12 mouse cellular contexts compared by ENCODE assay signal in the genomic region with DNA sequence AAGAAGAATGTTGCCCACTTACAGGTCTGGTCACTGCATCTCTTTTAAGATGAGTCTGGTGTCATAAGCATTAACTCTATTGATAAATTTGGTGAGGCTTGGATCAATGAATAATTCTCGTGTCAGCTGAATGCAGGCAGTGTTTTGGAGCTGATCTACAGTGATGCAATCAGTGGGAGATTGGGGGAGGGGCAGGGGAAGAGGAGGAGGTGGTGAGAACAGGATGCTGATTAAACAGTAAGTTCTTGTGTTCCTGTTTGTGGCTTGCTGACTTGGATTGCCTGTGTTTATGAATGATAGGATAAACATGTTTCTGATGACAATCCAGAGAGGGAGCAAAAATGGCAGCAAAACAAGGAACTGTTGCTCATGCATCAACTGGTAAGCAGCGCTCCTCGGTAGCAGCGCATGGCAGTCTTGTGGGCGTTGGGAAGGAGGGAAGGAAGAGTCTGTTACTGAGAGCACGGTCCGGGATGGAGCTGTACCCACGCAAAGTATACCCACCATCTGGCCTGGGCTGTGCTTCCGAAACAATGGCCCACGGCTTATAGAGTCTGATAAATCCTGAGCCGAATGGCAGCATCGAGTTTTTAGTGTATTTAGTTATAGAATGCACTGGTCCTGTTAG.
A peak's percentile ranks its signal among the peaks of the same experiment; 100 is the strongest.
DNase-seq lines count a peak whose midpoint lies in the region; ATAC-seq and TF ChIP-seq lines count a peak whose summit lies in the region.
"Had no signal": no experiment of that assay in that cellular context is flagged by ENCODE, and none has a peak within 500 bp of the region (broad histone marks: within the 10 kb centered on the region; RNA-seq: fewer than 3 reads in every experiment).

No protein-coding gene starts in this region.

- WGBS in kidney, adult 2 months, result 83% methylated on average over 12 of the region's 12 CpGs
- WGBS in kidney, embryonic 14.5 days, result 91% methylated on average over 12 of the region's 12 CpGs

- no peak for ATAC-seq in kidney, embryonic 14.5 days (ENCODE audit: low FRiP score, low TSS enrichment)

- no peaks in the 10 kb centered on the region for H3K9me3 ChIP-seq in kidney, embryonic 14.5 days (ENCODE audit: control insufficient read depth, low read length)
- H3K9me3 ChIP-seq: embryonic facial prominence, embryonic 13.5 days; heart, embryonic 10.5 days had no signal

- H3K4me1 ChIP-seq in kidney, adult 2 months (ENCODE audit: control insufficient read depth, insufficient read depth, low read length), result peaks cover 42% of the 10 kb centered on the region
- peaks cover 14% of the 10 kb centered on the region for H3K4me1 ChIP-seq in kidney, embryonic 14.5 days (ENCODE audit: control insufficient read depth, insufficient read depth, low read length)
- H3K4me1 ChIP-seq: embryonic facial prominence, embryonic 13.5 days had no signal

- no peak overlapping the region for H3K4me3 ChIP-seq in kidney, adult 2 months (ENCODE audit: insufficient read depth, low read depth, low read length)
- H3K4me3 ChIP-seq in kidney, embryonic 14.5 days (ENCODE audit: low read length), result no peak overlapping the region
- H3K4me3 ChIP-seq: embryonic facial prominence, embryonic 13.5 days; heart, embryonic 10.5 days had no signal

- intact Hi-C loops in heart, postnatal 14 days (cut with DNase I), result no loop called here

- no peak overlapping the region for H3K9ac ChIP-seq in kidney, embryonic 14.5 days (ENCODE audit: low read depth, low read length)
- H3K9ac ChIP-seq: embryonic facial prominence, embryonic 13.5 days had no signal

- TF ChIP-seq POLR2A in kidney, adult 2 months (IDR thresholded peaks at IDR 0.05; ENCODE audit: low read depth, low read length), result no peak

- no peaks in the 10 kb centered on the region for H3K27me3 ChIP-seq in kidney, adult 2 months (replicated peaks; ENCODE audit: control insufficient read depth, insufficient read depth, low read length)
- H3K27me3 ChIP-seq in kidney, embryonic 14.5 days (ENCODE audit: control insufficient read depth, insufficient read depth, low read length), result no peaks in the 10 kb centered on the region
- H3K27me3 ChIP-seq: embryonic facial prominence, embryonic 13.5 days had no signal

- peaks cover 3% of the 10 kb centered on the region; the same call in 1 of the 2 replicates for H3K36me3 ChIP-seq in kidney, adult 2 months (ENCODE audit: control insufficient read depth, insufficient read depth, low read length)
- no peaks in the 10 kb centered on the region for H3K36me3 ChIP-seq in kidney, embryonic 14.5 days (ENCODE audit: control insufficient read depth, insufficient read depth, low read length)
- H3K36me3 ChIP-seq: embryonic facial prominence, embryonic 13.5 days; heart, embryonic 10.5 days had no signal

- H3K27ac ChIP-seq in kidney, adult 2 months (ENCODE audit: insufficient read depth, low read depth, low read length), result peak overlapping the region; percentile 6
- H3K27ac ChIP-seq in kidney, embryonic 14.5 days (ENCODE audit: low read depth, low read length), result no peak overlapping the region
- H3K27ac ChIP-seq: embryonic facial prominence, embryonic 13.5 days; heart, embryonic 10.5 days had no signal

- no peak overlapping the region for H3K4me2 ChIP-seq in kidney, embryonic 14.5 days (replicated peaks; ENCODE audit: low read depth, low read length)
- H3K4me2 ChIP-seq: embryonic facial prominence, embryonic 13.5 days; midbrain, embryonic 11.5 days had no signal

- TF ChIP-seq CTCF in kidney, adult 2 months (conservative IDR thresholded peaks at IDR 0.05; ENCODE audit: insufficient read depth, insufficient read length, low read depth, low read length), result no peak

- DNase-seq in kidney, adult 2 months, result peak; percentile 43
- peak; percentile 13 for DNase-seq in NIH3T3 (ENCODE audit: low read depth)
- DNase-seq in layer of hippocampus, adult 9-10 months (ENCODE audit: low spot score), result peak; percentile 66
- peak; percentile 22 to 27 for DNase-seq in lung, postnatal 4 days
- DNase-seq in heart, postnatal 14 days, result no peak
- DNase-seq in urinary bladder, postnatal 10 days (ENCODE audit: low spot score), result no peak
- DNase-seq in urinary bladder, postnatal 36 days (ENCODE audit: low spot score in 2 of 2), result no peak
- DNase-seq: retina, postnatal 1 day had no signal

Comparison
In these comparisons a context has a peak if more than half of its experiments do, and no peak if none do; other contexts are left out.
1. DNase-seq: peak in kidney, adult 2 months (single experiment), NIH3T3 (single experiment), layer of hippocampus, adult 9-10 months (single experiment) and lung, postnatal 4 days (2 of 2); none in heart, postnatal 14 days (0 of 2), urinary bladder, postnatal 10 days (single experiment) and urinary bladder, postnatal 36 days (0 of 2).